Mouse (Mus musculus): Measurements from ENCODE around the gene Dclk3.

The Dclk3 gene

GRCm38 (mm10) chr9:111438904-111439835 is at the start of gene Dclk3:
Gene Dclk3 (plus strand): TSS chr9:111439081.
- peak; percentile 41 for DNase-seq (ENCODE audit: low spot score)

- no peak for DNase-seq (ENCODE audit: low spot score)
Observed at GRCm38 (mm10) chr9:111390016-111390415, 48.9 kb upstream of the Dclk3 start.

- no peak for DNase-seq (ENCODE audit: low spot score)
Observed at GRCm38 (mm10) chr9:111391036-111391435, 47.8 kb upstream of the Dclk3 start.

- no peak for DNase-seq (ENCODE audit: low spot score)
Observed at GRCm38 (mm10) chr9:111391926-111392442, 46.9 kb upstream of the Dclk3 start.

- no peak for DNase-seq (ENCODE audit: low spot score)
Observed at GRCm38 (mm10) chr9:111395265-111395664, 43.6 kb upstream of the Dclk3 start.

GRCm38 (mm10) chr9:111398059-111398458 is 40.8 kb upstream of the Dclk3 start:
- no peak for DNase-seq (ENCODE audit: low spot score)

GRCm38 (mm10) chr9:111400089-111400488 is 38.8 kb upstream of the Dclk3 start:
- DNase-seq (ENCODE audit: low spot score): no peak

- no peak for DNase-seq (ENCODE audit: low spot score)
Observed at GRCm38 (mm10) chr9:111403159-111403558, 35.7 kb upstream of the Dclk3 start.

GRCm38 (mm10) chr9:111404346-111405079 is 34.4 kb upstream of the Dclk3 start:
- DNase-seq (ENCODE audit: low spot score): no peak

GRCm38 (mm10) chr9:111405080-111405428 is 33.8 kb upstream of the Dclk3 start:
- DNase-seq (ENCODE audit: low spot score): no peak

- DNase-seq (ENCODE audit: low spot score): no peak
Observed at GRCm38 (mm10) chr9:111408012-111408411, 30.9 kb upstream of the Dclk3 start.

GRCm38 (mm10) chr9:111408427-111408826 is 30.5 kb upstream of the Dclk3 start:
- no peak for DNase-seq (ENCODE audit: low spot score)

- DNase-seq (ENCODE audit: low spot score): no peak
Observed at GRCm38 (mm10) chr9:111412471-111413160, 26.3 kb upstream of the Dclk3 start.

- no peak for DNase-seq (ENCODE audit: low spot score)
Observed at GRCm38 (mm10) chr9:111421862-111422261, 17.0 kb upstream of the Dclk3 start.

GRCm38 (mm10) chr9:111422567-111422966 is 16.3 kb upstream of the Dclk3 start:
- no peak for DNase-seq (ENCODE audit: low spot score)

- no peak for DNase-seq (ENCODE audit: low spot score)
Observed at GRCm38 (mm10) chr9:111425113-111425512, 13.8 kb upstream of the Dclk3 start.

- no peak for DNase-seq (ENCODE audit: low spot score)
Observed at GRCm38 (mm10) chr9:111425952-111426351, 12.9 kb upstream of the Dclk3 start.

- no peak for DNase-seq (ENCODE audit: low spot score)
Observed at GRCm38 (mm10) chr9:111427891-111428555, 10.9 kb upstream of the Dclk3 start.

GRCm38 (mm10) chr9:111428698-111429362 is 10.1 kb upstream of the Dclk3 start:
- DNase-seq (ENCODE audit: low spot score): no peak

GRCm38 (mm10) chr9:111429363-111429750 is 9.5 kb upstream of the Dclk3 start:
- DNase-seq (ENCODE audit: low spot score): no peak

- DNase-seq (ENCODE audit: low spot score): no peak
Observed at GRCm38 (mm10) chr9:111435429-111435828, 3.5 kb upstream of the Dclk3 start.
